Mouse (Mus musculus) C2C12 (cell line): ENCODE measurements around the gene Calm3.

Source experiments
- CTCF ChIP-seq: IDR thresholded peaks from one replicate; pipeline ENCODE4 v1.5.1; 2011; ENCODE audit not compliant: control insufficient read depth, insufficient read depth, insufficient read length
- MAX ChIP-seq: IDR thresholded peaks from one replicate; pipeline ENCODE4 v1.6.1; 2011; ENCODE audit warnings: mild to moderate bottlenecking, control low read depth
- MYOG ChIP-seq: IDR thresholded peaks from one replicate; pipeline ENCODE4 v1.6.1; 2011; ENCODE audit not compliant: control insufficient read depth, insufficient read length; ENCODE audit errors: extremely low read depth

DNA sequence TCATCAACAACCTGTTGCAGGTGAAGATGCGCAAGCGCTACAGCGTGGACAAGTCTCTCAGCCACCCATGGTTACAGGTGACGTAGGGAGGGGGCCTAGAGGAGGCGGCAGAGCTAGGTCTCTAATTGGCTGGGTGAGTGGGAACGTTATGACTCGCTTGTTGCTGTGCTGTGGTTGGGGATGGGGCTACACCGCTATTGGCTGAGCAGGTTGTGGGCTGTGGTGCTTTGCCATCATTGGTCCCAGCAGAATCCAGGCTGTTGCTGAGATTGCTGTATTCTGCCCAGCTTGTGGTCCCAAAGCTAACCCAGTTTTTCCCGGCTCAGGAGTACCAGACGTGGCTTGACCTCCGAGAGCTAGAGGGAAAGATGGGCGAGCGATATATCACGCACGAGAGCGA is 54.4 kb downstream of the Calm3 start:
- TF ChIP-seq MAX (no peak), CTCF (no peak), MYOG (no peak)
